Mouse (Mus musculus): Measurements from ENCODE around the gene Polr2c.

Polr2c gene

DNA sequence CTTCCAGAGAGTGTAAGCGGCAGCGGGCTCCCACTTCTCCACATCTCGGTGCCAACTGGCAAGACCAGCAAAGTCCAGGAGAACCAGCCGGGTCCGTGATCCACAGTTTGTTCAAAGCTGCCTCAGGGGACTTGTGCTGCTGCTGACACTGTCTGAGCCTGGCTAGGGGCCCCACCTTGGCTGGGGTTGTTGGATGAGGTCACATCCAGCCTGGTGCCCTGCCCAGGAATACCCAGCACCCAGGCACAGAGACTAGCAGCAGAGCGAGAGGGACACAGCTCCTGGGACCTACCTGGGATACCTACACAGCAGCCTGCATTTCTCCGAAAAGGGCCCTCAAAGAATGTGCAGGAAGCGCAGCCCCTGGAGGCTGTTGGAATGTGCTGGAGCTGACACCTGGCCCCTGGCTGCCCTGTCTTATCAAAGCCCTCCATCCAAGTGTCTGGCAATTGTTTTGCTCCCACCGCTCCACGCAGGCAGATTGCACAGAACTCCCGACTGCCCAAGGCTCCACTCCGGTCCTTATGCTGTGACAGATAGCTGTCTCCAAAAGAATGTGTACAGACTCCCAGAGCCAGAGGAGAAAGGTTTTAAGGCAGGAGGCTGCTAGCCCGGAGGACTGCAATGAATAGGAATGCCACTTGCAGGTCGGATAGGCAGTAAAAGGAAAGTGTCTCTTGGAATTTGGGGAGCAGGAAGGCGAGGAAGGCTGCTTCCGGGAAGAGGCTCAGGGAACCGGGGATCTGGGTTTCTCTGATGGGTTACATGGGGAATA, 18.0 kb downstream of the Polr2c start:
- in situ Hi-C loops (cut with MboI; ENCODE audit: unreplicated experiment in 2 of 2), result no loop called here

DNA sequence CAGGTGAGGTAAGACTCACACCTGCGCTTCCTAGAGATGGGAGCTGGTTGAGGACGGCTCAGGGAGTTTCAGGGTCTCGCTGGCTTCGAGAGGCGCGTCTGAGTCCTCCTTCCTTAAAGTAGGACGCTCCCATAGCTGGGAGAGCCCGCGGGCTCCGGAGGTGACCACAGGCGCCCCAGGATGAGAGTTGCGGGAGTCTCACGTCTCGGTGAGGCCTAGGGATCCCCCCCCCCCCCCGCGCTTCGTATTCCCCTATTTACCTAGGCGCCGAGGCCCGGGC, 18.6 kb downstream of the Polr2c start:
- in situ Hi-C loops (cut with MboI; ENCODE audit: unreplicated experiment in 2 of 2), result no loop called here

DNA sequence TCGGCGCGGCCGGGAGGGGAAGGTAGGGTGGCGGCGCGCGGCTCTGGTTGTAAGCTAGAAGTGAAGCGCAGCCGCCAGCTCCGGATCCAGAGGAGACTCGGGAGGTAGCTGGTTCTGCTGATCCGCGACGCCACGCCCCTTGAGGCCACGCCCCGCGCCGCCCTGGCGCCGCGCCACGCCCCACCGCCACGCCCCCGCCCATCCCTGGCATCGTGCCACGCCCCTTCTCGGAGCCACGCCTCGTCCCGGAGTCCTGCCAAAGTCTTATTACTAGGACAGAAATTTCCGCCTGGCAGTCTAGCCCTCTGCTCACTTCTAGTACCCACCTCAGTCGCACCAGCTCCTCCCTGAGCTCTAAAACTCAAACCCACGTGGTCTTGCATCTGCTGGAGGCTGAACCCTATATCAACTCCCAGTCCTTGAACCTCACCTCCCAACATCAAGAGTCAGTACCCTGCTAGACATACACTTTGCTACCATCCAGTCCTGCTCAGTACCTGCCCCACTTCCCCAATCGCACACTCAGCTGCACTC, 19.0 kb downstream of the Polr2c start, which contains the start of gene Dok4:
TSS of gene Dok4 (minus strand) at position 134 of the 534 bp plus-strand sequence.
- in situ Hi-C loops (cut with MboI; ENCODE audit: unreplicated experiment in 2 of 2), result no loop called here

DNA sequence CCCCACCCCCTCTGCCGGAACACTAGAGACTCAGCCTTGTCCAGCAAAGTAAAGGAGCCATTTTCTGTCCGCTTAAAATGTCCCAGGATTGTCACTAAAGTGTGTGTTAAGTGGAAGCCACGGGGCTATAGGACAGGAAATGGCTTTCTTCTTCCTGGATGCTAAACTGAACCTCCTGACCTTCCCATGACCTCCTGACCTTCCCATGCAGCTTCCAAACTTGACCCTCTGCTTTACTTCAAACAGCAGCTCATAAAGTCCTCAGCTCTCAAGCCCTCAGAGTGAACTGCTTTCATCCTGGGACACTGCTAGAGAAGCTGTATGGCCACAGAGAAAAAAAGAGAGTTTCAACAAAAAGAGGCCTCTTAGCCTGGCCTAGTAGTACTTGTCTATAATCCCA, 19.6 kb downstream of the Polr2c start:
- in situ Hi-C loops (cut with MboI; ENCODE audit: unreplicated experiment in 2 of 2), result no loop called here

DNA sequence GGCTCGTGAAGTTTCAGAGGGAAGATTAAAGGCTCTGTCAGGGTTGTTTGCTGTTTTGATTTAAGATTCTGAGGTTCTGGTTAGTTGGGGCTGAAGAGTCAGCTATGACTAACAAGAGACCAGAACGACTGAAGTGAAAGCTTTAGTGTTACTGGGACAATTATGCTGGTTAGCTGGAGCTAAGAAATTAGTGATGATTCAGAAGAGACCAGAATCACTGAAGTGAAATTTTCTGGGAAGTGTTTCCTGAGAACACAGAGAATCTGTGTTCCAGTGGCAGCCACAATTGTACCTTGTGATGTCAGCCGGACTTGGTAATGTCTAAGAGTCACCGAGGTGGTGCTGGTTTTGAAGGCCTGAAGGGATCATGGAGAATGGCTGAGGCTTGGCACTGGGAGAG, 23.5 kb downstream of the Polr2c start:
- in situ Hi-C loops (cut with MboI; ENCODE audit: unreplicated experiment in 2 of 2), result no loop called here

DNA sequence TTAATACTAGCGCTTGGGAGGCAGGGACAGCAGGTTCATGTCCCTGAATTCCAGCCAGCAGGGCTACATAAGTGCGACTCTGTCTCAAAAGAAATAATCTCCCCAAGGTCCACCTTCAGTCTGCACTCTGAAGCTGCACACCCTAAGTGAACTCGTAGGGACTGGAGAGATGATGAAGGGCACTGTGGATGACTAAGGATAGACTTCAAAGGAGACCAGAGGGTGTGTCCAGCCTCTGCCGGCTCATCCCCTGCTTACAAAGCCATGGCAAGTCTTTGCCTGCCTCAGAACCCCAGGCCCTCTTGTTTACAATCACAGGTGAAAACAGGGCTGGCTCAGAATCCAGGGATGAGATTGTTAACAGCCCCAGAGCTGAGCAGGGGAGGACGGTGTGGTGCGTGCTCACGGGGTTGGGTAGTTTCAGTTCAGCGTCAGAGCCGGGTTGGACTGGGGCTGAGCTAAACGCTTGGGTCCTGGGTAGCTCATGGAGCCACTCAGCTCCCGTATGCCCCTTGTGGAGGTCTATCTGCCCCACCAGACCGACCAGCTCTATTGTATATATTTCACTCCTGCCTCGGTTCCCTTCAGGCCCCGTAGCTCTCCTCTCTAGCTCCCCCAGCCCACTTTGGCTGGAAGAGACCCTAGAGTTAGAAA, 31.3 kb downstream of the Polr2c start:
- in situ Hi-C loops (cut with MboI; ENCODE audit: unreplicated experiment in 2 of 2), result no loop called here

DNA sequence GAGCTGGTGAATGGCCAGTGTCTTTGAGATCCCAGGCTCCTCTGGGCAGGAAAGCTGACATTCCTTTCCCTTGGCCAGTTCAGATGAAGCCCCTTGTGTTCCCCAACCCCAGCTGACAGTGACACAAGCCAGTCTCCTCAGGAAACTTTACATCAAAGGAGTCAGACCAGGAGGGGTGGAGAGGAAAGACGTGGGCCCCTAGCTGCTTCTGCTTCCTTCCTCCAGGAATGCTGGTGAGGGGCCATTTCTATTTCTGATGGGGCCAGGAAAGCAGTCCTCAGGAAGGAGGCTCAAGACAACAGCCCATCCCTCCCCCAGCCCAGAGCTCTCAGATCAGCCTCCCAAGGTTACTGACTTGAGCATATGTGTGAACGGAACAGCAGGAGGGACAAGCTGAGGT, 35.7 kb downstream of the Polr2c start:
- in situ Hi-C loops (cut with MboI; ENCODE audit: unreplicated experiment in 2 of 2), result no loop called here

DNA sequence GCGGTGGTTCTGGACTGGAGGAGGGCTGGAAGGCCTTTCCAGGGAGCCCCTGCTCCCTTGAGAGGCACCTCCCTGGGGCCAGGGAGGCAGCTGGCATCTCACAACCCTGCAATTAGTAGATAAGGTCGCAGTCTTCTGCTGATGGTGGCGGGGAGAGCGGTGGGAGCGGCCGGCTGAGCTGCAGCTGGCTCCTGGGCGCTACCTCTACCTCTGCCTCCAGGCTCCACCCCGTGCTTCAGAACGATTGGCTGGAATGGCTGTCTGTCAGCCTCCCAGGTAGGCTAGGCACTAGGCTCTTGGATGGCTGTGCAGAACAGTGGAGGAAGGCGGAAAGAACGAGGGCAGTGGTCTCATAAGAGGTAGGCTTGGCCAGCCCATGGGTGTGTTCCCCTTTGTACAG, 42.0 kb downstream of the Polr2c start:
- in situ Hi-C loops (cut with MboI; ENCODE audit: unreplicated experiment in 2 of 2), result no loop called here

DNA sequence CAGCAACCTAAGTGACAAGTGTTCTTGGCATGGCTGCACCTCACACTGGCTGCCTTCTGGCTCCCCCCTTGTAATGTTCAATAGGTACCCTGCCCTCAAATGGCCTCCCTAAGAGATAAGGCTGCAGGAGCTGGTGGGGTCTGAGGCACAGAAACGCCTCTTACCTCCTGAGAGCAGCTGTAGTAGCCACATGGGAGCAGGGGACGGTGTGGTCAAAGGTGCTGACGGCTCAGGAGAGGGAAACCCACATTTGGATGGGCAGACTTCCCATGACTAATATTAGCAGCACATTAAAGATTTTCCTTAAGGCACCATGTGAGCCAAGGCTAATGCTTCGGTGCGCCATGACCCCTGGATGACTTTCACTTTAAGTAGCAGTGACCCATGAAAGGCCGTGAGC, 43.4 kb downstream of the Polr2c start:
- in situ Hi-C loops (cut with MboI; ENCODE audit: unreplicated experiment in 2 of 2), result loop anchor here in 1 of 2 experiments (10.0 kb wide), 1 partner anchor 306 kb away; no protein-coding TSS in a partner anchor

DNA sequence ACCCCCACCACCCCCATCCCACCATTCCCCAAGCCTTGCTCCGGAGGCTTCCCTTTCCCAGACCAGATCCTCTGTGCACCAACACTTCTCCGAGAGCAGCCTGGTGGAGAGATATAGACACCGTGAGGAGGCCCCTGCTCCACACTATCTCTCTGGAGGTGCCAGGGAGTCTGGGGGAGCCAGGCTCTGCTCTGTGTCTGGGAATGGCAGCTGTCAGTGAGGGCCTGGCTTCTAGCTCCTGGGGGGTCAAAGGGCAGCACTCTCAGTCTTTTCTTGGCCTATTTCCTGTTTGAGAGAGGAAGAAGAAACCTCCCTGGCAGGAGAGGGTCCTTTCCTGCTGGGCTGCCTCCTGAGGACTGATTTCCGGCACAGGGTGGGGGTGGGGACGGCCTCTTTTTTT, 43.8 kb downstream of the Polr2c start:
- in situ Hi-C loops (cut with MboI; ENCODE audit: unreplicated experiment in 2 of 2), result loop anchor here in 1 of 2 experiments (10.0 kb wide), 1 partner anchor 306 kb away; no protein-coding TSS in a partner anchor

DNA sequence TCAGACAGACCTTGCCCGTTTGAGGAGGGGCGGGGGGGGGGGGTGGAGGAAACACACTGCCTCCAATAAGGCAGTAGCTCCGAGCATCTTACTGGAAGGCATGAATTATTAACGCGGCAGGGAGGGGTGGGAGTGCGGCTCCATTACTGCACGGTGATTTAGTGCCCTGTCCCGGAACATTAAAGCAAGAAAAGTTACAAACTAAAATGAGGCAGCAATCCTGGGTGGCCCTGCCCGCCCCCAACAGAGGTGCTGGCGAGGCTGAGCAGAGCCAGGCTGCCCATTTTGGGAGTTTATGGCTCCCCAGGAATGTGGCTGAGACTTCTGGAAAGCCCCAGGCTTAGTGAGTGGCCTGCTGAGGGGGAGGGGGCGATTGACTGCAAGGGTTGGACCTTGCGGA, 46.5 kb downstream of the Polr2c start:
- in situ Hi-C loops (cut with MboI; ENCODE audit: unreplicated experiment in 2 of 2), result loop anchor here in 1 of 2 experiments (10.0 kb wide), 1 partner anchor 309 kb away; no protein-coding TSS in a partner anchor

DNA sequence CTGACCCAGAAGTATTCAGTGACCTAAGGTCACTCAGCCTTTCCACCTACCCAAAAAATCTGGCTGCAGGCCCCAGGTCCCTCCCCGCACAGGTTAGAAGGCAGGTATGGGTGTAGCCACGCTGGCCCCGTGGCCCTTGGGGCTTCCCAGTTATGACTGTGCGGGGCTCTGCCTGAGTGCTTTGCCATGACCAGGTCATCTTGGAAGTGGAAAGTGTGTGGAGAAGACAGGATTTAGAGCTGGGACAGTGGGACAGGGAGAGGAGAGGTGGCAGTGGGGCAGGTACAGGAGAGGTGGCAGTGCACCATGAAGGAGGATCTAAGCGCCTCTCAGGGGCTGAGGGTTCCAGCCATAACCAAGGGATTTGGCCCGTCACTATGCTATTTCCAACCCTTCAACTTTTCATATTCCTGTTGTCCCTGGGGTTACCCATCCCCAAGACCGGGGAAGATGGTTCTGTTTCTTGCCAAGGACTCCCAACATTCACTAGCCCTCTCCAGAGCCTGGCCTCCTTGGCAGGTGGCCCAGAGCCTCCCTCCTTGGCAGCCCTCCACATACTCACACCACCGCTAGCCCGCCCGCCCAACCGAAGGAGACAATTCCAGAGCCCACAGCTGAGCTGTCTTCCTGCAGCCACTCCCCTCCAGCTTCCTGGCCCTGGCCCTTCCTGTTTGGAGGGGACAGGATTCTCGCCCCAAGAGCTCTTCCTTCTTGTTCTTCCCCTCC, 47.4 kb downstream of the Polr2c start:
- in situ Hi-C loops (cut with MboI; ENCODE audit: unreplicated experiment in 2 of 2), result loop anchor here (5.0 to 10.0 kb wide), 5 partner anchors 32 to 310 kb away; no protein-coding TSS in a partner anchor

DNA sequence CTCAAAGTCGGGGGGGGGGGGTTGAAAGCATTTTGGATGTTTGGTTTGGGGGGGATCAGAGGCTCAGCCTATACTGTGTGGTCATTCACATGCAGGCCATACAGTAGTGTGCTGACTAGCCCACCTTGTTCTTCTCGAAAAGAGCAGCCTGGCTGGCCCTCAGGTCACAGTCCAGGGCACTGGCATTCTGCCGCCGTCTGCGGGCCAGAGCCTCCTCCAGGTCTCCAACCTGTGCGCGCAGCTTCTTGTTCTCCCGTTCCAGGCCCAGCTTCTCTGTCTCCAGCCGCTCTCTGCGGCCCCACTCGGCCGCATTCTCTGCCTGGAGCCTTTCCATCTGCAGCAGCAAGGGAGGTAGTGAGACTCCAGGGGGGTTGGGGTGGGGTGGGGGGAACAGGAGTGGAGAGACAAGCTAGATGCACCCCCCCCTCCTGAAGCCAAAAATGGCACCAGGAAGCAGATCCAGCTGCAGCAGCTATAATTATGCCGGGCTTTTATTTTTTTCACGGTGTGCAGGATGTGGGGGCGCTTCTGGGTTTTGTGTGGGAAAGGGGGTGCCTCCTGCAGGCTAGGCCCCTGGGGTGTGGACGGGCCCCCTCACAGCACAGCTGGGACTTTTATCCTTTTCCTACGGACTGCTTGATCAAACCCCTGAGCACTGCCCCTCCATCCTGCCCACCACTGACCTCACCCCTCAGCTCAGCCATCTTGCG, 50.5 kb downstream of the Polr2c start:
- in situ Hi-C loops (cut with MboI; ENCODE audit: unreplicated experiment in 2 of 2), result loop anchor here (5.0 to 10.0 kb wide), 5 partner anchors 35 to 313 kb away; no protein-coding TSS in a partner anchor

DNA sequence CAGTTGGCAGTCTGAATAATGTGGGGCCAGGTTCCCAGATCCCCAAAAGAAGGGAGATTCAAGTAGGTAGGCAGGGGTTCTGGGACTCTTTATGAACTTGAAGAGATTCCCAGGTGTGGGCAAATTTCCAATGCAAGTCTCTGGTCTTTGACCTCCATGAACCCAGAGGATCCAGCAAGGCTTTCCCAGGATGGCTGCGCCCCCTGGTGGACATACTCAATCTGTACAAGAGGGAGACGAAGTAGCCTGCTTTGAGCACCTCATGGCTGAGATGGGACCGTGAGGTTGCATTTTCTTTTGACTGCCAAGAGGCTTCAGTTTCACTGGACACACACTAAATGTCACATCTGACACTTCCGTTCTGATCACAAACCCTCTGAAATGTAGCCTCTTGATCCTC, 51.6 kb downstream of the Polr2c start:
- in situ Hi-C loops (cut with MboI; ENCODE audit: unreplicated experiment in 2 of 2), result loop anchor here (5.0 to 10.0 kb wide), 5 partner anchors 37 to 314 kb away; no protein-coding TSS in a partner anchor

DNA sequence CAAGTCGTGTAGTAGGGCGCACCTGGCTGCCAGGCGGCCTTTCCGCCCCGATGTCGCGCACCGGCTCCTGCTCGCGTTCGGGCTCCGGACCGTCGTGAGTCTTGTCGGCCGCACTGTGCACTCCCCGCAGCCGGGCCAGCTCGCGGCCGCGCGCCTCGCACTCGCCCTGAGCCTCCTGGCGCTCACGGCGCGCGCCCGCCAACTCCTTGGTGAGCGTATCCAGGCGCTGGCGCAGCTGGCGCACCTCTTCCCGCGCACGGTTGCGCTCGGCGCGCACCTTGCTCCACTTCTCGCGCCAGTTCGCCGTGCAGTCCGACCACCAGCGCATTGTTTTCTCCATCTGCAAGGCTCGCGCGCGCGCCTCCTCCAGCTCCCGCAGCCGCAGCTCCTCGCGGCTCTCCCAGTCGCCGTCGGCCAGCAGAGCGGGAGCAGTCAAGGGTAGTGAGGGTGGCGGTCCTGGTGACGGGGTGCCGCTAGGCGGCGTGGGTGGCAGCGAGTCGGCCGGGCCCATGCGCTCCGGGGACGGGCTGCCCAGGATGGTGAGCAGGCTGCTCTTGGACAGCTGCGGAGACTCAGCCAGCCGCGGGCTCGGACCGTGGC, 55.9 kb downstream of the Polr2c start:
- in situ Hi-C loops (cut with MboI; ENCODE audit: unreplicated experiment in 2 of 2), result no loop called here

DNA sequence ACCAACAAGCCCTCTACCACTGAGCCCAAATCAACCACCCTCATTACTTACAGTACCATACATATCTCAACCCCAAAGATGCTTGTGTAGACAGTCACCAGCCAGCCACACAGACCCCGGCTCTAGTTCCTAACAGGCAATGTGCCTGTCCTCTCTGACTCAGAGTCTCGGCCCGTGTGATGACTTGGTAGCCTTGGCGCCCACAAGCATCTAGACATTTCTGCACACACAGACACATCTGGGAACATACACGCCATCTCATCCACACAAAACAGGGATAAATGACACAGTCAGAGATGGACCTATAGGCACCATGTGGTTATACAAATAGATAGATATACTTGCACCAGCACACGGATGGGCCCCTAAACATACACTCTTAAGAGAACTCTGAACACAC, 57.0 kb downstream of the Polr2c start:
- in situ Hi-C loops (cut with MboI; ENCODE audit: unreplicated experiment in 2 of 2), result no loop called here

DNA sequence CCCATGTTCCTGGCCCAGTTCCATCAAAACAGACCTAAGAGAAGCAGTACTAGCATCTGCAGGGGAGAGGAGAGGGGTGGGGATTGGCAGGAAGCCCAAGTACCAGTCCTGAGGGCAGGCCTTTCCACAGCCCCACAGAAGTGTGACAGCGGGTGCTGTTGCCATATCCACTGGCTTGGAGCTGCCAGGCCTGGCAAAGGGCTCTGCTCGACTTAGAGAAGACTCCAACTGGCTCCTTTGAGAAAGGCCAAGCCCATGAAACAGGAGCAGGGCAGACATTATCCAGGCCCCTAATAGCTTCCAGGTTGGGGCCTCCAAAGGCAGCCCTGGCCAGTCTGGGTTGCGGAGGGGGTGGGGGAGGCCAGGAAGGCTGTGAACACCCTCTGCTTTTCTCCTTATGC, 57.5 kb downstream of the Polr2c start:
- in situ Hi-C loops (cut with MboI; ENCODE audit: unreplicated experiment in 2 of 2), result no loop called here

DNA sequence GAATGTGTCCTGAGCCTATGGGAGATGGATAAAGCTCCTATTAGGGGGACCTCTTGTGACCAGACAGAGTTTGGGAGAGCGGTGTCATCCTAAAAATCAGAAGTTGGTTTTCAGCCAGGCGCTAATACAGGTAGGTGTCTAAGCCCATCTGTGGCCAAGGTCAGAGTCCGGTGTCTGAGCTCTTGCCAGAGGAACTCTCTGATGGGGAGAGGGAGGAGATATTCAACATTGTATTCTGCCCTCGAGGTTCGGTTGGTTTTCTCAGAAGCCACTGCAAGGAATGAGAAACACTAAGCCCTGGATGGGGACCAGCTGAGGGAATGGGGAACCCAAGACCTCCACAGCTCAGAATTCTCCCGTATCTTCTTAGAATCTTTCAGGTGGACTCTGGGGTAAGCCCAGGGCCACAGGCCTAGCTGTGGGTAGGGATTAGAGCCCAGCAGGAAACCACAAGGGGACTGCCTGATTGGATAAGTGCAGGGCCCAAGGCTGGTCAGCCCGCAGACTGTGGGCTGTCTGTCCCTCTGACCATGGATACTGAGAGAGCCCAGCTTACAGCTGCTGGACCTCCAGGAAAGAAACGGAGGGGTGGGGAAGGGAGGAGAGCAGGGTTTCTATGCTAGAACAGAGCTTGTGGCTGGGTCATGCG, 59.2 kb downstream of the Polr2c start:
- in situ Hi-C loops (cut with MboI; ENCODE audit: unreplicated experiment in 2 of 2), result no loop called here

DNA sequence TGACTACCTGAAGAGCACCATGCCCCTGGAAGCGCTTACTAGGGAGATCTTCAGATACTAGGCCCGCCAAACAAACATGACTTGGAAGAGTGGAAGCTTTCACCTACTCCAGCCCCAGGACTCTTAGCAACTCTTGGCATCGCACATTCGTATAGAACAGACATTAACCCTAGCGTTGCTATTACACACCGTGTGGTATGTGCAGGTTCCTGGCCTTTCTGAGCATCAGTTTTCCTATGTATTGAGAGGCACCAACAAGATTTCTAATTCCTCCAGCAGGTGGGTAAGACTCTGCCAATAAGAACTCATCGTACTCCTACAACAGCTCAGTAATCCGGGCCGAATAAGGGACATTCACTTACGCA, 59.7 kb downstream of the Polr2c start:
- in situ Hi-C loops (cut with MboI; ENCODE audit: unreplicated experiment in 2 of 2), result no loop called here

DNA sequence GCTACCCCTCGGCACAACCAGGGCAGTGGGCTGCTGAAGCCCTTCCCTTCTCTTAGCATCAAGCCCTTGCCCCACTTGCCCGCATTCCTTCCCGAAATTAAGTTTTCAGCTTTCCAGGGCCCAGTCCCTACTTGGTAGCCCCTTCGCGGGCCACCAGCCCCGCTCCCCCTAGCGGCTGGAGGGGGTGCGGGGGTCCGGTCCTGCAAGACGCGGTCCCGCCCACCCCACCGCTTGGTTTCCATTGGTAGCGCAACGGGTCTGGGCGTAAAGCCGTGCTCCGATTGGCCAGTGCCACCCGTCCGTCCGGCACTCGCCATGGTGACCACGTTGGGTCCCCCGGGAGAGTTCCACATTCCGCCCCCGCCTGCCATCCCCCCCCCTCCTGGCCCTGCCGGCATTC, 60.1 kb downstream of the Polr2c start:
- in situ Hi-C loops (cut with MboI; ENCODE audit: unreplicated experiment in 2 of 2), result no loop called here

Data from v-Abl transformed pro-B cells (cell line).